Mouse (Mus musculus) testis, adult 2 months (tissue): ENCODE data around the gene Fdxacb1.

Experiments used
- CTCF ChIP-seq: fragments of 200-500 bp; IDR thresholded peaks from 2 replicates; pipeline ENCODE4 v1.5.1; 2012; ENCODE audit warnings: low read depth, mild to moderate bottlenecking, inconsistent platforms, low read length, moderate library complexity; ENCODE audit not compliant: control insufficient read depth, insufficient read depth, insufficient replicate concordance
- POLR2A ChIP-seq: fragments of 200-500 bp; IDR thresholded peaks from 2 replicates; pipeline ENCODE4 v1.6.1; 2012; ENCODE audit warnings: low read depth, mild to moderate bottlenecking, inconsistent platforms, low read length, moderate library complexity; ENCODE audit not compliant: control insufficient read depth

- TF ChIP-seq POLR2A (no peak), CTCF (no peak)
These were observed 16.7 kb upstream of the Fdxacb1 start, which contains the start of gene Cryab for GRCm38 (mm10) chr9:50751323-50751722.
